Mouse (Mus musculus): ENCODE results near the gene Thoc6.

The Thoc6 gene

GRCm38 (mm10) chr17:23627813-23628212 lies 45.9 kb downstream of the Thoc6 start:
- no peak for DNase-seq

DNA sequence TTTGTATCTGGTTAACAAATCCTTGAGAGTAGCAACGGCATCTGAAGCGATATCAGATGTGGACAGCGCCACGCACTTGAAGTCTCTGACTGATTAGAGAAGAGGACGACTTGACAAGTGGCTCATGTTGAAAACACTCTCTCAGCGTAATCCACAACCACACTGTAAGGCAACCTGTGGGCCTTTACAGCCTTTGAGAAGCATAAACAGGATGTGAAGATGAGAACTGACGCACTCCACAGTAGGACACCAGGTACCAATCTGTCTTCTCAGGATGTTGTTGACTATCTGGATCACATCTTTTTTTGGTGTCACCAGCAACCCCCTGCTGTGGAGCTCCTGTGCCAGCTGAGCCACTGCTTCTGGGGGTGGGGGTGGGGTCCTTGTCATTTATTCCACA lies 53.3 kb downstream of the Thoc6 start:
- no peak for DNase-seq

Data from cerebellum, adult 8-10 months (tissue).